Mouse (Mus musculus) heart, adult 9 months (tissue): ENCODE data around the gene B3galnt1.
A peak's percentile ranks its signal among the peaks of the same experiment; 100 is the strongest.
"Not testable (repeated sequence)": the region's sequence is repeated elsewhere in the genome, so short reads cannot be mapped to it uniquely, and the experiment has no call there.

Source experiments
- DNase-seq, 2 experiments: peaks; one replicate each; pipeline ENCODE4 v3.0.0; 2022; ENCODE audit warnings: low spot score in 2 of 2

The B3galnt1 gene

DNA sequence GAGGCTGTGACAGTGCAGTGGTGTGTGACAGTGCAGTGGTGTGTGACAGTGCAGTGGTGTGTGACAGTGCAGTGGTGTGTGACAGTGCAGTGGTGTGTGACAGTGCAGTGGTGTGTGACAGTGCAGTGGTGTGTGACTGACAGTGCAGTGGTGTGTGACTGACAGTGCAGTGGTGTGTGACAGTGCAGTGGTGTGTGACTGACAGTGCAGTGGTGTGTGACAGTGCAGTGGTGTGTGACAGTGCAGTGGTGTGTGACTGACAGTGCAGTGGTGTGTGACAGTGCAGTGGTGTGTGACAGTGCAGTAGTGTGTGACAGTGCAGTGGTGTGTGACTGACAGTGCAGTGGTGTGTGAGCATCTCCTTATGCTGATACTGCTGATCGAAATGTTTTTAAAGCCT, 33.2 kb downstream of the B3galnt1 start:
- not testable (repeated sequence) for DNase-seq

DNA sequence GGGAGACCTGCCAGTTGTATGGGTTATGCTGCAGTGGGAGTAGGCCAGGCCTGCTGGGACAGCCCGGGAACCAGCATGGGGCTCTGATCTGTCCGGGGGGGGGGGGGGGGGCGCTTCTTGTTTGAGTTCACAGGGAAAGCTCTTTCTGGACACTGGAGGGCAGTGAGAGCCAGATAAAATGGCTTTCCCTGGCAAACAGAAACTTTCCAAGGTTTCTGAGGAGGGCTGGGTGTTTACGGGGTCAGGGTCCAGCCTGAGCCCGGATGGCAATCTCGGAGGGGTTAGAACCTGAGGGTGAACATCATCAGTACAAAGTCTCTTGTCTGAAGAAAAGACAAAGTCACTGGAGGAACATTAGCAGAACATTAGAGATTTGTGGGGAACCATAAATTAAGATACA, 35.4 kb downstream of the B3galnt1 start:
- no peak for DNase-seq

- DNase-seq: peak in 1 of 2 experiments; percentile 4
Measured at GRCm38 (mm10) chr3:69561686-69562085, 37.1 kb downstream of the B3galnt1 start.

GRCm38 (mm10) chr3:69559975-69560330, 38.8 kb downstream of the B3galnt1 start:
- DNase-seq: peak; percentile 13 to 19

DNA sequence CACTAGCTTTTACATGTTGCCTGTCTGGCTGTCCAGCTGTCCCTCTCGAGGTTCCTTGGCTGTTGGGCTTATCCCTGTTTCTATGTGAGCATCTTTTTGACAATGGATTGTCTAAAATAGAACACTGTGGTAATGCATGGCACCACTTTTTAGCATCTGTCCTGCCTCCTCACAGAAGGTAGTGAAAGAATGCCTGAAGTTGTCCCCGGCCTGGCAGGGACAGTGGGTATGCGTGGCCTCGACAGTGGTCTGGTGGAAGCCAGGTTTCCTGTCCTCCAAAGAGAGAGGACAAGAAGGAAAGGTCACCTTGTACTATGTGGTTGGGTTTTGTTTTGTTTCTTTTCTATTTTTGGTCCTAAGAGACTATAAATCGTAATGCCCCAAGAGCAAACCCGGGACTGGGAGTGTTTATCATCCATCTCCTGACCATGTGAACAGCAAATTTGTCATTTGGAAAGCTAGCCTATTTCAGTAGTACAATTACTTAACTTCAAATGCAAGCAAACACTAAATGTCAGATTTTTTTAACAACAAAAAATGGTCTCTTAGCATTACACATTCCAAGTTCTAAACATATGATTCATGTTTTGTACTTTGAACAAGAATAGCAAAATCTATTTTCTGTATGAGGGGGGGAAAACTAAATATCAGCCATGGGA, 39.3 kb downstream of the B3galnt1 start:
- DNase-seq: no peak

DNA sequence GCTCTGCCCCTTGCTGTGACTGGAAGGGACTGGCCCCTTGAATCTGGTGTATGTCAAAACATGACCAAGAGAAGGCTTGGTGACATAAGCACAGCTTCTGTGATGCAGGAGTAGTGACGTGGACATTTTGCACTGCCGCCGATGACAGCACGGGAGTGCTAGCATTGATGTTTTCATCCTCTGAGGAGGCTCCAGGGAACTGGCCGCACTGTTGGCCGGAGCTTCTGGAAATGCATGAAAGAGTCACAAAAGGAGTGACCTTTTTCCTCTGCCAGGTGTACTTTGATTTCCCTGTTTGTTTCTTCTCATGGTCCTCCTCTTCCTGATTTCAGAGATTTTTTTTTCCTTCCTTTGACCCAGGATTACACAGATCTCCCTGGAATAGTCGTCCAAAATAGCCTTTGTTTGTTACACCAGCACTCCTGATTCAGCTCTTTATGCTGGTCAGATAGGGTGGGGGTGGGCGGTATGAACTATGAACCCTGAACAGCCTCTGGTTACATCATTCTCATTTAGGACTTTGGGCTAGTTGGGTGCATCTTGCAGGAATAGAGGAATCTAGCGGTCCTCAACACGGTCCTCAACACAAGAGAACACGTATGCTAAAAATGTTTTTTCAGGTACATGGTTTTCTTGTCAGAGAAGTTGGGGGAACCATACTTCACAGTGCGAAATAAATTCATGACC, 42.5 kb downstream of the B3galnt1 start:
- no peak for DNase-seq

DNA sequence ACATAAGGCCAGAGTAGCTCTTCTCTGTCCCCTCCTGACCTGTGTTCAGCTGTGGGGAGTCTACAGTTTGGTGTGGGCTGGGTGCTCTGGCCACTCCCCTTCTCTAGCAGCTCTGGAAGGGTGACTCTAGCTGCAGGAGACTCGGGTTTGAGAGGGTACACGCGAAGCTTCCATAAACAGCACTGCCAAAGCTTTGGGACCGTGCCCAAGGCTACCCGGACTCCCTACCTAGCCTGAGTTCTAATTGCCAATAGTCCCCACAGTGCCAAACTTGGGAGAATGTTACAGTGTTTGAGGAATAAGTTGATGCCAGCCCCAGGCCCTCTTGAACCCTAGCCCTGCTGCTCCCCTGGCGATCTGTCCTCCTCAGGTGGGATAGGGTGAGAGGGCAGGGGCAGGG, 43.2 kb downstream of the B3galnt1 start:
- DNase-seq: no peak

- DNase-seq: no peak
Measured at GRCm38 (mm10) chr3:69549602-69550001, 49.2 kb downstream of the B3galnt1 start.

DNA sequence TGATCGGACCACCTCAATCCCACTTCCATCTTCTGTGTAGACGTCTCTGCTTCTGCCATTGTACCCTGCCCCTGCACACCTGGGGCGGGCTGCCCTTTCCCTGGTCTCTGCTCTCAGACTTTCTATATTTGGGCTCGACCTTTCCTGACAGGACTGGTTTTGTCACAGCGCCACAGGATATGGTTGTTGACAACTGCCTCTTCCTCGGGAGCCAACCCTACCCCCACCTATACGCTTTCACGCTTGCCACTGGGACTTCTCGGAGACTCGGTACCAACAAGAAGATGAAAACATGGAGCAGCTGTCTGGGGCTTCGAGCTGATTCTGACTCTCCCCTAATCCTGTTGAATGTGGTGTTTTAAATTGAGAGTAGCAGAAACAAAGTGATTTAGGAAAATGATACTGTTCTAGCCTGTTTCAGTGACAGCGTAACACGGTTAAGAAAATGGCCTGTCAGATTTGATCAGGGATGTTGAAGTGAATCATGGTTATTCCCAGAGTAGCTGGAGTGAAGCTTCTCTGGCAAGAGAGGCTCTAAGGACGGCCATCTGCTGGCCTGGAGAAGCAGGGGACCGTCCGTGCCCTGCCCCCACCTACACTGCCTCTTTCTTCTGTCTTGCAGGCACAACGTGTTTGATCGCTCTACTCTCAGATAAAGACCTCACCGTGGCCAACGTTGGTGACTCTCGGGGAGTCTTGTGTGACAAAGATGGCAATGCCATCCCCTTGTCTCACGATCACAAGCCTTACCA, 49.9 kb downstream of the B3galnt1 start:
- no peak for DNase-seq

DNA sequence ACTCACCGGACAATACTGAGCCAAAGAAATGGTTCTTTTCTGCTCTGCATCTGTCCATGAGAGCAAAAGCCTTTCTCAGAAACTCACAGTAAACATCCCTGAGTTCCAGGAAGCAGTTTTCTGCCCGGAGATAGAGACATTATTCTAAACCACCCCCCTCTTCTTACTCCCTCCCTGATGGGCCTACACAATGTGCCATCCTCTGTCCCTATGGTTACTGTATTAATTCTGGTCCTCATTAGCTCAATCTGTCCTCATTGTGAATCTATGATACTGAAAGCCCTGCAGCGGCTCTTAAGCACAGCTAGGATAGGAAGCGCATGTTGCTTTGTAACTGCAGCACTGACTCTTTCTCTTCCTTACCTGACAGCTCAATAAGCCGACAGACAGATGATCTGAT, 53.7 kb downstream of the B3galnt1 start:
- no peak for DNase-seq

GRCm38 (mm10) chr3:69543730-69544129, 55.0 kb downstream of the B3galnt1 start:
- no peak for DNase-seq

DNA sequence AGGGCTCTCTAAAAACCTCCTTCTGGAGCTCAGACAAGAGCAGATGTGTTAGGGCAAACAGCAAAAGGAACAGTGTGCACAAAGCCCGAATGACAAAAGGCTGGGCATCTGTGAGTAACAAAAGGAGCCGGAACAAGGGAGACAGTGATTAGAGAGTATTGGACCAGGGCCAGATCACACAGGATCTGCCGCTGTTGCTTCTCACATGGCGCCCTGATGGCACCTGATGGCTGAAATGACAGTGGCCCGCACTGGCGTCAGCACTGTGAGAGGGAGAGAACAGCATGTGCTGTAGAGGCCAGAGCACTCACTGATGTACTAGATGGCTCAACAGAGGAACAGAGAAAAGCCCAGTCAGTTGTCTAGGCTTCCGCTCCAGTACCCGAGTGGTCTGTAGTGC, 55.8 kb downstream of the B3galnt1 start:
- no peak for DNase-seq

GRCm38 (mm10) chr3:69535941-69536647, 62.7 kb downstream of the B3galnt1 start:
- no peak for DNase-seq

- DNase-seq: no peak
Measured at GRCm38 (mm10) chr3:69535486-69535885, 63.3 kb downstream of the B3galnt1 start.

GRCm38 (mm10) chr3:69532687-69533086, 66.1 kb downstream of the B3galnt1 start:
- DNase-seq: no peak

DNA sequence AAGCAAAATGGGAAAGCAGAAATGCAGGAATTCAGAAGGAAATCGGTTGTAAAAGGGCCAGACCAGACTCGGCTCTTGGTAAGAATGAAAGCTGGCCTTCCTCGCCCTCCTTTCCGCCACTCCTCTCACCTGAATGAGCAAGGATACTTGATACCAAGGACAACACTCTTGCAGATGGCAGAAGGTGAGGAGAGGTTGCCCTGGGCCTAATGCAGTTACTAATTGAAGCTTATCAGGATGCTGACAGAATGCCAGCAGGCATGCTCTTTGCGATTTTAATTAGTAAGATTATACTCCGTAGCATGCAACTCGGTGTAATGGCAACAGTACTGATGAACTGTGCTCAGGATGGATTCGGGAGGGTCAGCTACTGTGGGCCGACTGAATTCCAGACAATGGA, 67.2 kb downstream of the B3galnt1 start:
- DNase-seq: no peak

DNA sequence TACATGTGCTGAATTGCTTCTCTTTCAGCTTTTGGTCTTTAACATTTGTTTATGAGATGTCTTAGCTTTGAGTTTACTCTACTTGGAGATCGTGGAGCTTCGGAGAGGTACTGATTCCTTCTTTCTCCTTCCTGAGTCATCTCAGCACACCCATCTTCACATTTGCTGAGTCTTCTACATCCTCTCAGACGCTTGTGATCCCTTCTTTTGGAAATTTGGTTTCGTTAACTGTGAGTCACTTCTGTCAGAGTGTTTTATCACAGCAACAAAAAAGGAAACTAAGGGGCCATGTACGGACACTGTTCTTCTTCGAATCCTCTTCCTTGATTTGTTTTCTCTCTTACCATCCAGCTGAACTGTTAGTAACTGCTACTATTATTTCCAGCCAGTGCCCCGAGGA, 69.2 kb downstream of the B3galnt1 start:
- no peak for DNase-seq

DNA sequence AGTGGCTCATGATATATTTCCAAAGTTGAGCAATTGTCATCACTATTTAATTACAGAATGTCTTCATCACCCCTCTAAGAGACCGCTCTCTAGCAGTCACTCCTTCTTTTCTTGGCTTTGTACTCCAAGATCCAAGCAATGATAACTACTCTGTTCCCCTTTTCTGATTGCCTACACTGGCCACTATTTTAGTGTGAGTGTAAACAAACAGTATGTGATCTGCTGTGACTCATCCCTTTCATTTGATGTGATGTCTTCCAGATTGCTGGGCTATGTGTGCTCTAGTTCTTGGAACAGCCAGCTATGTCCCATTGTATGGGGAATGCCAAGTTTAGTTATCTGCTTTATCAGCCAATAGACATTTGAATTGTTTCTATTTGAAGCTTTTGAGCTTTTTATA, 71.4 kb downstream of the B3galnt1 start:
- DNase-seq: no peak

- no peak for DNase-seq
Measured at GRCm38 (mm10) chr3:69525072-69525529, 73.7 kb downstream of the B3galnt1 start.

- DNase-seq: no peak
Measured at GRCm38 (mm10) chr3:69524356-69525071, 74.2 kb downstream of the B3galnt1 start.
